Mouse (Mus musculus) heart, embryonic 11.5 days (tissue): ENCODE results near the gene Egflam. TPM values are rescaled to one million over a fixed set of nuclear protein-coding genes. Genes with fewer than 3 reads are reported as not detected.

Experiments used
- ATAC-seq: fragments of 200-750 bp; cut with Nextera tagmentation; replicated peaks from 2 replicates; pipeline ENCODE4 v1.8.0; 2017; ENCODE audit warnings: moderate library complexity; ENCODE audit not compliant: insufficient number of reproducible peaks, low FRiP score, low TSS enrichment
- H3K27ac ChIP-seq: fragments of 300-500 bp; sonication (generic); 2 replicates; pipeline ENCODE4 v1.5.1; 2014; ENCODE audit warnings: mild to moderate bottlenecking, low read depth, low read length
- H3K27me3 ChIP-seq: fragments of 300-500 bp; sonication (generic); 2 replicates; pipeline ENCODE4 v1.6.1; 2014; ENCODE audit warnings: mild to moderate bottlenecking, low read length, mixed read lengths; ENCODE audit not compliant: control insufficient read depth, insufficient read depth
- H3K36me3 ChIP-seq: fragments of 300-500 bp; sonication (generic); 2 replicates; pipeline ENCODE4 v1.6.1; 2014; ENCODE audit warnings: mild to moderate bottlenecking, low read length, moderate library complexity, mixed read lengths; ENCODE audit not compliant: control insufficient read depth, insufficient read depth
- H3K4me1 ChIP-seq: fragments of 300-500 bp; sonication (generic); 2 replicates; pipeline ENCODE4 v1.6.1; 2014; ENCODE audit warnings: low read length; ENCODE audit not compliant: control insufficient read depth, insufficient read depth
- H3K4me2 ChIP-seq: fragments of 300-500 bp; sonication (generic); 2 replicates; pipeline ENCODE4 v1.6.1; 2014; ENCODE audit warnings: mild to moderate bottlenecking, moderate library complexity
- H3K4me3 ChIP-seq: fragments of 300-500 bp; sonication (generic); 2 replicates; pipeline ENCODE4 v1.5.1; 2014; ENCODE audit warnings: low read depth, low read length
- H3K9ac ChIP-seq: fragments of 300-500 bp; sonication (generic); 2 replicates; pipeline ENCODE4 v1.6.1; 2014; ENCODE audit warnings: mild to moderate bottlenecking, low read depth, low read length, moderate library complexity
- H3K9me3 ChIP-seq: fragments of 300-500 bp; sonication (generic); replicated peaks from 2 replicates; pipeline ENCODE4 v1.6.1; 2016; ENCODE audit warnings: low read length; ENCODE audit not compliant: control insufficient read depth
- WGBS: fragments of 180-500 bp; shearing (Covaris S2); extraction: QIAGEN DNeasy Blood & Tissue Kit; methylation state at CpG from one replicate; pipeline ENCODE4 v1.1.7; 2014; ENCODE audit not compliant: insufficient replicate concordance; 5-methylcytosine and 5-hydroxymethylcytosine counted together
- polyA plus RNA-seq: library from polyadenylated mRNA; unstranded; fragments of >200 nt; fragmentation: Nextera tagmentation; extraction: Ambion mirVana; gene quantifications from 2 replicates; pipeline ENCODE4 v1.2.1, GENCODE M21; 2014

The Egflam gene
- polyA plus RNA-seq, 1 experiment from 2014 or later = 7.8 TPM

DNA sequence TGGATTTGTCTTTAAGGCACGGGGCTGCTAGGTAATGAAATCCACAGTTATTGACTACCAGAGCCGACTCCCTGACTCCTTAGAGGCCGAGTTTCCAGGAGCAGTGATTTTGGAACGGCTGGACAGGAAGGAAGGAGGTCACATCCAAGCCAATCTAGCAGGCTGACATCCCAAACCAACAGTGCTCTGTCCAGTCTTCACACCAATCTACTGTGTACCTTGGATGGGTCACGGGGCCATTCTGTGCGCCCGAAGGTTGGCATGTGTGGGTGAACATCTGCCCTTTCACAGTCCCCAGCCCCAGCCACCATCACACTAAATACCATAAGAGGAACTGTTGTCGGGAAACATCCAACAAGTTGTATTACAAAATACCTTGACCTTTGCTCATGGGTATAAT lies 150.9 kb downstream of the Egflam start:
- Histone ChIP-seq H3K9ac (no peak overlapping the region), H3K4me3 (no peak overlapping the region), H3K4me1 (no peaks in the 10 kb centered on the region), H3K9me3 (peaks cover 9% of the 10 kb centered on the region), H3K36me3 (no peaks in the 10 kb centered on the region), H3K4me2 (no peak overlapping the region), H3K27ac (no peak overlapping the region), H3K27me3 (no peaks in the 10 kb centered on the region; the same call in 1 of the 2 replicates)
- no peak for ATAC-seq
- 78% methylated on average over 8 of the region's 8 CpGs for WGBS

DNA sequence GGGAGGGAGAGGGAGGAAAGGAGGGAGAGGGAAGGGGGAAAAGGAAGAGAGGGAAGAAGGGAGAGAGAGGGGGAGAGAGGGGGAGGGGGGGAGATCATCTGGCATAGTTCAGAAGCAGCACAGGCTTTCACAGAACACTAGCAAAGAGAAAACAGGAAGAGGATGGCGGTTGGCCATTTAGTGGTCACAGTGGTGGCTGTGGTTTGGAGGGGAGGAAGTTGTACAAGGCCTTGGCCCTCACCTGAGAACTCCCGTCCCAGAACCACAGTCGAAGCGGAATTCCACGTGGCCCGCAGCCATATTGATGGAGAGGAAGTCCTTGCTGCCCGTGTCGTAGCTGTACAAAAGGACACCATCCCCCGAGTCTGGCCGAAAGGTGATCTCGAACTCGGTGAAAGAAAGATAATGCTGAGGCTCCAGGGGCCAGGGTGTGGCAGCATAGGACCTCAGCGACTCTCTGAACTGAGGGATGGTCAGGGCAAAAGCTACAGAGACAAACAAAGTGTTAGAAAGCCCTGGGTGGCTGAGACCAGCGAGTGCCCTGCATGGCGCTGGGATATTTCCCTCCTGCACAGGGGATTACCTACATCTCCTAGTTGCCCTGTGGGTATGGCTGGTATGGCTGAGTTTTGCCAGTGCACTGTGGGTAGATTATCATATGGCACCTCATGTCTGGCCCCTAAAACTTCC lies 155.9 kb downstream of the Egflam start:
- Histone ChIP-seq H3K4me1 (no peaks in the 10 kb centered on the region), H3K36me3 (no peaks in the 10 kb centered on the region), H3K27ac (no peak overlapping the region), H3K9me3 (no peaks in the 10 kb centered on the region), H3K9ac (no peak overlapping the region), H3K4me3 (no peak overlapping the region), H3K4me2 (no peak overlapping the region), H3K27me3 (no peaks in the 10 kb centered on the region; the same call in 1 of the 2 replicates)
- WGBS = 69% methylated on average over 15 of the region's 15 CpGs
- no peak for ATAC-seq

DNA sequence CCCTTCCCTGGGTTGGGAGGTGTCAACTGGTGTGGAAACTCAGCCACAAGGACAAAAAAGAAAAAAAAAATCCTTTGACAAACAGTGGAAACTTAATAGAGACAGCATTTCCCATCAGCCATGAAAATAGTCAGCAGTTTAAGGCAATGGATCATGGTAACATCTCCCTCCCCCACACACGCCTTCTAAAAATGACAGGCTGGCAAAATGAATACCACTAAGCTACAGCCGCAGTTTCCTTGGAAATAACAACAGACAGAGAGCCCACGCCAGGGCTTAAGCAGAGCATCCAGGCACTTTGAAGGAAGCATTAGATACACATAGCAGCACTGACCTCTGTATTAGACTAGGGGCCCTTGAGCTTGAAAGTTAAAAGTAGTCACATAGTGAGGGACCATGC lies 157.2 kb downstream of the Egflam start:
- ATAC-seq = no peak
- H3K4me3 ChIP-seq = no peak overlapping the region
- H3K9ac ChIP-seq = no peak overlapping the region
- no peaks in the 10 kb centered on the region for H3K36me3 ChIP-seq
- no peak overlapping the region for H3K27ac ChIP-seq
- H3K4me2 ChIP-seq = no peak overlapping the region
- WGBS = 80% methylated on average over 3 of the region's 3 CpGs
- H3K4me1 ChIP-seq = no peaks in the 10 kb centered on the region
- no peaks in the 10 kb centered on the region; the same call in 1 of the 2 replicates for H3K27me3 ChIP-seq
- H3K9me3 ChIP-seq = no peaks in the 10 kb centered on the region

DNA sequence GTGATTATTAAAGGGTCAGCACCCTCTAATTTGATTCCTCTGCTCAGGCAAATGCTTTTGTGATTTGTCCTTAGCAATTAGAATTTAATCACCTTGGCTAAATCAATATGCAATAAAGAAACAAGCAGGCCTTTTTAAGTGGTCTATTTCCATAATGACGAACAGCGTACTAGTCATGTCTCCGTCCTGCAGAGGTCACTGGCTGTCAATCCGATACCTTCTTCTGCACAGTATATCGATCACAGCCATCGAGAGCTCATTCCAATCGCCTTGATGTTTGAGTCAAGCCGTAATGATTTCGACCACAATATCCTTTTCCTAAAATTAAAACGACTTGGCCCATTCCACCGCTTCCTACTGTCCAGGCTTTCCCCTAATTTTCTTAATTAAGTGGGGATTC lies 158.3 kb downstream of the Egflam start:
- 90% methylated on average over 11 of the region's 11 CpGs for WGBS
- H3K4me2 ChIP-seq = no peak overlapping the region
- H3K4me3 ChIP-seq = no peak overlapping the region
- H3K27ac ChIP-seq = no peak overlapping the region
- no peaks in the 10 kb centered on the region for H3K36me3 ChIP-seq
- no peaks in the 10 kb centered on the region for H3K9me3 ChIP-seq
- no peaks in the 10 kb centered on the region for H3K27me3 ChIP-seq
- no peak overlapping the region for H3K9ac ChIP-seq
- H3K4me1 ChIP-seq = no peaks in the 10 kb centered on the region
- ATAC-seq = no peak

DNA sequence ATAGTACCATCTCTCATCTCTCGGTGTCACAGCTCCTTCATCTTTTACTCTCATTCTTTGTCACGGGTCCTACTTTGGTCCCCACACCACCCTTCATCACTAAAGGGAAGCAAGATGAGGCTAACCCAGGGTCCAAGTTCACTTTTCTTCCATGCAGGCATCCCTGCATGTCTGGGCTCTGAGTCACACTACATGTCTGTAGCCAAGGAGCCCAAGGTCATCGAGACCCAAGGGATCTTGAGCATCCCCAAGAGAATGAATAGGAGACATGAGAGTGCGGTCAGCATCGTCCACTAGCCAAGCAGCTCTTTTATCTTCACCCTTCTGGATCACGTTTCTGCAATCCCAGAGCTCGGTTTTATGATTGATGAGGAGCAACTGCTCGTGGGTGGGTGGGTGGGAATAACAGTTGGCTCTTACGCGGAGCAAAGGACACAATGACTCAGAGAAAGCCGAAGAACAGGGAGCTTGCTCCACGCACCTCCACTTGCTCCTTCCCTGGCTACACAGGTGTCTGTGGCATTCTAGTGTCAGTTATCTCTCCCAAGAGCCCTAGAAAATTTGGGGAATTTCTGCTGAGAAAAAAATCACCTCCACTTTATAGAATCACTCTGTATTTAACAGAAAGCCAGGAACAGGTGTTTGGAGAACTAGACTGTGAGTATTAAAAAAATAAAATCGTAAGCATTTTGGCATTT lies 164.7 kb downstream of the Egflam start:
- Histone ChIP-seq H3K27me3 (no peaks in the 10 kb centered on the region), H3K27ac (no peak overlapping the region), H3K4me3 (no peak overlapping the region), H3K9me3 (no peaks in the 10 kb centered on the region), H3K4me1 (no peaks in the 10 kb centered on the region), H3K4me2 (no peak overlapping the region), H3K9ac (no peak overlapping the region), H3K36me3 (no peaks in the 10 kb centered on the region)
- 81% methylated on average over 13 of the region's 13 CpGs for WGBS
- ATAC-seq = no peak

DNA sequence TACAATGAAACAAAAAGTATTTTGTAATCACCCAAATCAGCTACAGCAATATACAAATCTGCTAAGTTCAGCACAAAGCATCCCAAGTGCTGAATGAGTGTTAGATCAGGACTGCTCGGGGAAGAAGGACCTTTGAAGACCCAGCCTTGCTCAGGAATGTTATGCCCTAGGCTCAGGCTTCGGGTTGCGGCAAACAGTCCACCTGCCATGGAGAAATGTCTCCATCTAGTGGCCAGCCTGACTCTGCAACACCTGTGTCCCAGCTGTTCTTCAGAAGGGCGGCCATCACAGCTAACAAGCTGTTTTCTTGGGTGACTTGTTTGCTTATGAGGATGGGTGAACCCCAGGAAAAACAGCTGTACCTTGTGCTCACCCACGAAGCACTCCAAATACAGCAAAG lies 172.0 kb downstream of the Egflam start:
- no peak overlapping the region for H3K9ac ChIP-seq
- H3K36me3 ChIP-seq = no peaks in the 10 kb centered on the region
- 0 out of 2 replicates have a peak, but pooled peaks have one; percentile 39 for ATAC-seq
- 4% methylated on average over 5 of the region's 5 CpGs for WGBS
- H3K4me1 ChIP-seq = peaks cover 26% of the 10 kb centered on the region
- H3K4me3 ChIP-seq = no peak overlapping the region
- H3K27ac ChIP-seq = no peak overlapping the region
- H3K9me3 ChIP-seq = no peaks in the 10 kb centered on the region
- no peaks in the 10 kb centered on the region for H3K27me3 ChIP-seq
- no peak overlapping the region for H3K4me2 ChIP-seq

DNA sequence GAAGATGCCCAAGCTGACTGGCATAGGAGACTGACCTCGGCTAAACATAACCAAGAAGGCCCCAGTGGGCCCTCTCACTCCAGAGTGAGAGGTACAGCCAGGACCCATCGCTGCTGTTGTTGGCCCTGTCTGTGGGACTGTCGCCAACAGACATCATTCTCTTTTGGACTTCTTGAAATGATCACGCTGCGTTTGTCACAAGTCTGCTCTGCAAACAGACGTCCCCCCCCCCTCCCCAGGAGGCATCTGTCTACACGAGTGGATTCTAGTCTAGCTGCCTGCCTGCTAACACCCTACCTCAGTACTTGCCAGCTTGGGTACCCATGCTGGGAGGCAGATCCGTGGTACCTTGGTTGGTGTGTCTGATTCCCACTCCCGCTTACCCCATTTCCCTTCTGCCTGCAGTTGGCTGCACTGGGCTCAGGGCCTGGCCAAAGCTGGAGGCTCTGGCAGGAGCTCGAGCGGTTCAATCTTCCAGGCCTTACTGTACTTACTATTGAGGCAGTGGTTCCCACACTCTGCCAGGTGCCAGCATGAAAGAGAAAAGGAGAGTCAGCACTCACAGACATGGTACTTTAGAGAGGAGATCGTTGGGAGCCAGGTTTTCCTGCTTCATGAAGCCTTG lies 173.9 kb downstream of the Egflam start:
- Histone ChIP-seq H3K36me3 (no peaks in the 10 kb centered on the region), H3K27ac (0 out of 2 replicates have a peak overlapping the region, but pooled peaks have one; percentile 90), H3K4me2 (peak overlapping the region; percentile 55), H3K9me3 (no peaks in the 10 kb centered on the region), H3K4me3 (no peak overlapping the region), H3K9ac (peak overlapping the region; percentile 22; the same call in 1 of the 2 replicates), H3K27me3 (no peaks in the 10 kb centered on the region), H3K4me1 (peaks cover 26% of the 10 kb centered on the region)
- WGBS = 72% methylated on average over 12 of the region's 12 CpGs
- no peak for ATAC-seq

DNA sequence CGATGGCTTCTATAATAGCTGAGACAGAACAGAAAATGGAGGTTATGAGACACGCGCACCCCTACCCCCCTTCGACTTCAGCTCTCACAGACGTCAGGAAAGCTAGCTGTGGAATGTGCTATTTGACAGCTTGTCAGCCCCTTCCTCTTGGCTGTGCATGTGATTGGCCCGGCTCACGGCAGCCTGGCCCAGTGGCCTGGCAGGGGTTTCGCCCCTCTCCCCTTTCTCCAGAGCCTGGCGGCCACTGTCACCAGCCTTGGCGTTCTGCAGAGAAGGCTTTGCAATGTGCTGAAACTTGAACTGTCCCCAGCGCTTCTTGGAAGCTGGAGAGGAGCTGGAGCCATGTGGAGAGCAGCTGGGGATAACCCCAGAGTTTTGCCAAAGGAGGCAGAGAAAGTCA lies 175.4 kb downstream of the Egflam start:
- H3K36me3 ChIP-seq = no peaks in the 10 kb centered on the region
- H3K9me3 ChIP-seq = no peaks in the 10 kb centered on the region
- no peaks in the 10 kb centered on the region for H3K27me3 ChIP-seq
- H3K4me3 ChIP-seq = peak overlapping the region; percentile 21
- peaks cover 26% of the 10 kb centered on the region for H3K4me1 ChIP-seq
- H3K4me2 ChIP-seq = peak overlapping the region; percentile 55
- 22% methylated on average over 11 of the region's 11 CpGs for WGBS
- peak overlapping the region; percentile 90 for H3K27ac ChIP-seq
- ATAC-seq = peak; percentile 79
- H3K9ac ChIP-seq = peak overlapping the region; percentile 52
